28 mouse cellular contexts compared by ENCODE assay signal in genomic region chr12:97732078-97732580, GRCm38 (mm10).
A peak's percentile ranks its signal among the peaks of the same experiment; 100 is the strongest.
DNase-seq lines count a peak whose midpoint lies in the region; ATAC-seq lines count a peak whose summit lies in the region.
"Had no signal": no experiment of that assay in that cellular context is flagged by ENCODE, and none has a peak within 500 bp of the region (broad histone marks: within the 10 kb centered on the region; RNA-seq: fewer than 3 reads in every experiment).

No protein-coding gene starts in this region.

- WGBS in forebrain, embryonic 12.5 days = 72% methylated on average over 6 of the region's 6 CpGs
- WGBS in forebrain, embryonic 16.5 days = 42% methylated on average over 6 of the region's 6 CpGs

- H3K9ac ChIP-seq in forebrain, embryonic 12.5 days = no peak overlapping the region
- no peak overlapping the region for H3K9ac ChIP-seq in forebrain, embryonic 16.5 days (replicated peaks; ENCODE audit: low read depth, low read length)
- H3K9ac ChIP-seq: embryonic facial prominence, embryonic 13.5 days; heart, embryonic 13.5 days; hindbrain, embryonic 12.5 days; hindbrain, embryonic 15.5 days had no signal

- DNase-seq in frontal cortex, adult 2 months (ENCODE audit: extremely low spot score in 1 of 2, low spot score in 1 of 2) = peak; percentile 15 to 24
- no peak for DNase-seq in frontal cortex, postnatal 25 days (ENCODE audit: low spot score in 2 of 2)
- peak; percentile 13 for DNase-seq in retina, embryonic 14.5 days (ENCODE audit: low spot score)
- no peak for DNase-seq in retina, postnatal 1 day
- peak; percentile 48 for DNase-seq in telencephalon, adult 2 months (ENCODE audit: low read depth, low spot score)
- DNase-seq in layer of hippocampus, postnatal 10 days (ENCODE audit: low spot score in 2 of 2) = no peak
- DNase-seq: adrenal gland, adult 2 months; adrenal gland, postnatal 14 days; cerebellum, adult 2 months; cerebellum, adult 9-11 months; cerebellum, postnatal 36 days; embryo, embryonic 11 days; gastrocnemius, postnatal 10 days; gastrocnemius, postnatal 36 days; heart, adult 2 months; heart, postnatal 14 days; heart, postnatal 4 days had no signal

- H3K27me3 ChIP-seq in forebrain, embryonic 12.5 days = no peaks in the 10 kb centered on the region
- H3K27me3 ChIP-seq in forebrain, embryonic 16.5 days (replicated peaks; ENCODE audit: control insufficient read depth, insufficient read depth, low read length) = no peaks in the 10 kb centered on the region
- H3K27me3 ChIP-seq: embryonic facial prominence, embryonic 13.5 days; heart, embryonic 13.5 days; hindbrain, embryonic 12.5 days; hindbrain, embryonic 15.5 days had no signal

- H3K36me3 ChIP-seq in forebrain, embryonic 12.5 days (replicated peaks) = no peaks in the 10 kb centered on the region
- H3K36me3 ChIP-seq in forebrain, embryonic 16.5 days (ENCODE audit: control insufficient read depth, insufficient read depth) = no peaks in the 10 kb centered on the region
- H3K36me3 ChIP-seq: embryonic facial prominence, embryonic 10.5 days; embryonic facial prominence, embryonic 13.5 days; heart, embryonic 10.5 days; heart, embryonic 13.5 days; hindbrain, embryonic 12.5 days; hindbrain, embryonic 15.5 days had no signal

- no peak overlapping the region for H3K27ac ChIP-seq in forebrain, embryonic 12.5 days
- H3K27ac ChIP-seq in forebrain, embryonic 16.5 days (ENCODE audit: low read length) = no peak overlapping the region
- H3K27ac ChIP-seq: embryonic facial prominence, embryonic 10.5 days; embryonic facial prominence, embryonic 13.5 days; heart, adult 2 months; heart, embryonic 10.5 days; heart, embryonic 13.5 days; hindbrain, embryonic 12.5 days; hindbrain, embryonic 15.5 days had no signal

- peak; percentile 20; the same call in 1 of the 2 replicates for ATAC-seq in forebrain, embryonic 12.5 days (ENCODE audit: low FRiP score)
- ATAC-seq in forebrain, embryonic 16.5 days = no peak
- ATAC-seq: CD4-positive, CD25-positive, alpha-beta regulatory T cell, adult 4 months; intestine, postnatal 0 days had no signal

- no peaks in the 10 kb centered on the region for H3K9me3 ChIP-seq in forebrain, embryonic 12.5 days
- no peaks in the 10 kb centered on the region for H3K9me3 ChIP-seq in forebrain, embryonic 16.5 days (ENCODE audit: control insufficient read depth, low read length)
- H3K9me3 ChIP-seq: embryonic facial prominence, embryonic 10.5 days; embryonic facial prominence, embryonic 13.5 days; heart, embryonic 10.5 days; heart, embryonic 13.5 days; hindbrain, embryonic 12.5 days; hindbrain, embryonic 15.5 days had no signal

- H3K4me3 ChIP-seq in forebrain, embryonic 12.5 days (replicated peaks) = no peak overlapping the region
- no peak overlapping the region for H3K4me3 ChIP-seq in forebrain, embryonic 16.5 days (replicated peaks; ENCODE audit: low read length)
- H3K4me3 ChIP-seq: embryonic facial prominence, embryonic 10.5 days; embryonic facial prominence, embryonic 13.5 days; erythroblast, embryonic 14.5 days; heart, adult 2 months; heart, embryonic 10.5 days; heart, embryonic 13.5 days; hindbrain, embryonic 12.5 days; hindbrain, embryonic 15.5 days had no signal

- no peaks in the 10 kb centered on the region for H3K4me1 ChIP-seq in forebrain, embryonic 12.5 days
- H3K4me1 ChIP-seq in forebrain, embryonic 16.5 days (replicated peaks; ENCODE audit: control insufficient read depth, insufficient read depth, low read length) = no peaks in the 10 kb centered on the region
- H3K4me1 ChIP-seq: embryonic facial prominence, embryonic 10.5 days; embryonic facial prominence, embryonic 13.5 days; heart, embryonic 10.5 days; heart, embryonic 13.5 days; hindbrain, embryonic 12.5 days; hindbrain, embryonic 15.5 days had no signal

- no peak overlapping the region for H3K4me2 ChIP-seq in forebrain, embryonic 12.5 days
- no peak overlapping the region for H3K4me2 ChIP-seq in forebrain, embryonic 16.5 days (ENCODE audit: low read length)
- H3K4me2 ChIP-seq: embryonic facial prominence, embryonic 13.5 days; heart, embryonic 13.5 days; hindbrain, embryonic 12.5 days; hindbrain, embryonic 15.5 days had no signal

Comparison
In these comparisons a context has a peak if more than half of its experiments do, and no peak if none do; other contexts are left out.
1. DNase-seq: peak in frontal cortex, adult 2 months (2 of 2), retina, embryonic 14.5 days (single experiment) and telencephalon, adult 2 months (single experiment); none in frontal cortex, postnatal 25 days (0 of 2), retina, postnatal 1 day (single experiment) and layer of hippocampus, postnatal 10 days (0 of 2).